Mouse (Mus musculus) hindbrain, embryonic 11.5 days (tissue): ENCODE results near the gene Tmem269. TPM values are rescaled to one million over a fixed set of nuclear protein-coding genes. Genes with fewer than 3 reads are reported as not detected.

Source experiments
- ATAC-seq: fragments of 200-750 bp; cut with Nextera tagmentation; 2 replicates; pipeline ENCODE4 v1.8.0; 2017; ENCODE audit warnings: mild to moderate bottlenecking, moderate TSS enrichment, moderate library complexity; ENCODE audit not compliant: low FRiP score
- DNase-seq: peaks from one replicate; pipeline ENCODE4 v3.0.0-alpha.2; 2015; ENCODE audit warnings: low spot score
- H3K27ac ChIP-seq: fragments of 300-500 bp; sonication (generic); 2 replicates; pipeline ENCODE4 v1.5.1; 2014; ENCODE audit warnings: mild to moderate bottlenecking, low read depth, low read length
- H3K27me3 ChIP-seq: fragments of 300-500 bp; sonication (generic); 2 replicates; pipeline ENCODE4 v1.6.1; 2014; ENCODE audit warnings: mild to moderate bottlenecking, low read length, moderate library complexity, mixed read lengths; ENCODE audit not compliant: control insufficient read depth, insufficient read depth
- H3K36me3 ChIP-seq: fragments of 300-500 bp; sonication (generic); 2 replicates; pipeline ENCODE4 v1.6.1; 2014; ENCODE audit warnings: mild to moderate bottlenecking, low read length, moderate library complexity, mixed read lengths; ENCODE audit not compliant: control insufficient read depth, insufficient read depth
- H3K4me1 ChIP-seq: fragments of 300-500 bp; sonication (generic); replicated peaks from 2 replicates; pipeline ENCODE4 v1.6.1; 2014; ENCODE audit warnings: low read length, mixed read lengths; ENCODE audit not compliant: control insufficient read depth, insufficient read depth
- H3K4me2 ChIP-seq: fragments of 300-500 bp; sonication (generic); replicated peaks from 2 replicates; pipeline ENCODE4 v1.6.1; 2014; ENCODE audit warnings: mild to moderate bottlenecking, low read depth, low read length
- H3K4me3 ChIP-seq: fragments of 300-500 bp; sonication (generic); 2 replicates; pipeline ENCODE4 v1.5.1; 2014; ENCODE audit warnings: low read depth, low read length
- H3K9ac ChIP-seq: fragments of 300-500 bp; sonication (generic); 2 replicates; pipeline ENCODE4 v1.6.1; 2014; ENCODE audit warnings: low read depth, low read length
- H3K9me3 ChIP-seq: fragments of 300-500 bp; sonication (generic); 2 replicates; pipeline ENCODE4 v1.6.1; 2016; ENCODE audit warnings: low read length; ENCODE audit not compliant: control insufficient read depth
- WGBS: fragments of 180-500 bp; shearing (Covaris S2); extraction: QIAGEN DNeasy Blood & Tissue Kit; methylation state at CpG from one replicate; pipeline ENCODE4 v1.1.7; 2014; 5-methylcytosine and 5-hydroxymethylcytosine counted together
- polyA plus RNA-seq: library from polyadenylated mRNA; unstranded; fragments of >200 nt; fragmentation: Nextera tagmentation; extraction: Ambion mirVana; gene quantifications from 2 replicates; pipeline ENCODE4 v1.2.1, GENCODE M21; 2014

Gene Tmem269
- polyA plus RNA-seq, 1 experiment from 2014 or later = not detected

DNA sequence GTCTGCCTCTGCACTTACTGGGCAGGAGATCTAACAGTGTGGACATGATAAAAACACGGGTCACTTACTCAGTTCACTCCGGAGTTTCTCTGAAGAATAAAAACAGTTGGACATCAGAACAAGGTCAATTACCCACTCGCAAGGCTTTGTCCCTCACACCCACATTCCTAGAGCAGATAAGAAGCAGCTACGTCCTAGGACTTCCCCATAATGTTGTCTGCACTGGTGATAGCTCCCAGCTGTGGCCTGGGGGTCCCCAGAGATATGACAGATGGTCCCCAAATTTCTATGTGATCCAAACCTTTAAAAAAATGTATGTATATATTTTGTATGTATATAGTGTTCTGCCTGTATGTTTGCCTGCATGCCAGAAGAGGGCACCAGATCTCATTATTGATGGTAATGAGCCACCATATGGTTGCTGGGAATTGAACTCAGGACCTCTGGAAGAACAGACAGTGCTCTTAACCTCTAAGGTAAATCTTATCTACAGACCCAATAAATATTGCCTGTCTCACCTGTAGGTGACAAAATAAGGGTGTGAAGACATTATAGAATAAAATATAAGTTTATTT is 37.8 kb downstream of the Tmem269 start:
- WGBS = 59% methylated on average over 4 of the region's 4 CpGs
- no peaks in the 10 kb centered on the region for H3K27me3 ChIP-seq
- no peaks in the 10 kb centered on the region for H3K4me1 ChIP-seq
- H3K9ac ChIP-seq = no peak overlapping the region
- no peaks in the 10 kb centered on the region for H3K9me3 ChIP-seq
- DNase-seq (no peak), ATAC-seq (no peak)
- H3K27ac ChIP-seq = no peak overlapping the region
- H3K4me2 ChIP-seq = no peak overlapping the region
- H3K4me3 ChIP-seq = no peak overlapping the region
- 0 out of 2 replicates have a peak, but pooled peaks cover 2% of the 10 kb centered on the region for H3K36me3 ChIP-seq

DNA sequence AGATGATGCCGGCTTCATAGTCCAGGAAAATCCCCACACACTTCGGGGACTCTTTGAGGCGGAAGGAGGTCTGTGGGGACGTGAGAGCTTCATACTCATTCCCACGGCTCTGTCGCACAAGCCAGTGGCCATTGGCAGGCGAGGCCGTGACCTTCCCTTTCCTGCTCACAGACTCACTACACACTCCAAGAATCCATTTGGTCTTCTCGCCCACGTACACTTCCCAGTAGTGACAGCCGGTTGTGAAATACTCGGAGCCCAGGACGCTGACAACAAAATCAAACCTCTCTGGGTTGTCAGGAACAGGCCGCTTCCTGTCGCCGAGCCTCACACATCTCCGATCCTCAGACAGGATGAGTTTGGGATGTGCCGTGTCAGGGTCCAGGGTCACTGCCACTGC is 39.7 kb downstream of the Tmem269 start:
- Histone ChIP-seq H3K4me2 (no peak overlapping the region), H3K4me3 (no peak overlapping the region), H3K9ac (no peak overlapping the region), H3K4me1 (no peaks in the 10 kb centered on the region), H3K9me3 (no peaks in the 10 kb centered on the region), H3K36me3 (0 out of 2 replicates have a peak, but pooled peaks cover 2% of the 10 kb centered on the region), H3K27ac (no peak overlapping the region), H3K27me3 (no peaks in the 10 kb centered on the region)
- DNase-seq (no peak), ATAC-seq (no peak)
- WGBS = 74% methylated on average over 18 of the region's 18 CpGs

DNA sequence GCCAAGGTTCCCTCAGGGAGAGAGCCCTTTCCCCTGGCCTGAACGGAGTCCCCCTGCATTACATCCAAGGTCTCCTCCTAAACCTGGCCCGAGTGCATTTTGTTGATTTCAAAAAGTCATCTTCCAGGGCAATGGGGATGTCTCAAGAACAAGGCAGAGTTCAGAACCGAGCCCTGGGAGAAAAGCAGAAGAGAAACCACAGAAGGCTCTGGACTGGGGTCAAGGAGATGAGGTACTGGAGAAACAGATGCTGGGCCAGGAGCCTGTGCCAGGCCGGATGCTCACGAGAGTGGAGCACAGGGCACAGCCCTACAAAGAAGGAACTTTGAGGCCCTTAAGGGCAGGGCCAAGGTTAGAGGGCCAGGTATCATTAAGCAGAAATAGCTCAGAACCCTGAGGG is 40.3 kb downstream of the Tmem269 start:
- Histone ChIP-seq H3K4me2 (no peak overlapping the region), H3K36me3 (0 out of 2 replicates have a peak, but pooled peaks cover 1% of the 10 kb centered on the region), H3K9ac (no peak overlapping the region), H3K4me1 (no peaks in the 10 kb centered on the region; the same call in 1 of the 2 replicates), H3K27ac (no peak overlapping the region), H3K27me3 (no peaks in the 10 kb centered on the region), H3K9me3 (no peaks in the 10 kb centered on the region), H3K4me3 (no peak overlapping the region)
- ATAC-seq = no peak
- 75% methylated on average over 5 of the region's 5 CpGs for WGBS
- no peak for DNase-seq

DNA sequence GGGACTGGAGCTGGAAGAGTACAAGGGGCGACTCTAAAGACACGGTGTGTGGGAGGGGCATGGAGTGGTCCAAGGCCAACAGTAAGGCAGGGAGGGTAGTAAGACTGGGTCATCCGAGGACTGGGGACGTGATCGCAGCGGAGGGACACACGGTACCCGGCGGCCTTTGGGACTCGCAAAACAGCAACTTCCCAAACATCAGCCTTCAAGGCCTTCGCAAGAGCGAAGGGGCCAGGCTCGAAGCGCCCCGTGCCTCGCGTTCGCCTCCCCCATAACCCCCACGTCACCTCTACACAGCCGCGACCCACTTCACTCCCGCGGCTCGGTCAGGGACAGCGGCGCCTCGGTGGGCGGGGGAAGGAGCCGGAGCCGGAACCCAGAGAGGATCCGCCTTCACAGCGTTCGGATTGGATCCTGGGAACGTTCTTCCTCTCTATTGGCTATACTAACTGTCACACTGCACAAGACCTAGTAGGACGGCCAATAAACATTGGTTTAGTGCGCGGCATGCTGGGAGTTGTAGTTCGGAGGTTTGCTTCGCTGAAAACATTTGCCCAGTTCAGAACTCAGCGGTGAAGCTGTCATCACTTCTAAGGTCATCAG is 44.1 kb downstream of the Tmem269 start, which contains the start of gene Zfp691:
Gene Zfp691, minus strand, starts transcription at position 345 of the 603 bp plus-strand sequence.
- Histone ChIP-seq H3K9me3 (no peaks in the 10 kb centered on the region), H3K9ac (peak within 1 kb of the TSS; percentile 83), H3K27me3 (no peaks in the 10 kb centered on the region), H3K36me3 (peaks cover 6% of the 10 kb centered on the region; the same call in 1 of the 2 replicates), H3K4me3 (peak within 1 kb of the TSS; percentile 63), H3K4me2 (peak within 1 kb of the TSS; percentile 60), H3K4me1 (no peaks in the 10 kb centered on the region; the same call in 1 of the 2 replicates), H3K27ac (peak within 1 kb of the TSS; percentile 1; the same call in 1 of the 2 replicates)
- DNase-seq (peak; percentile 94), ATAC-seq (peak; percentile 100)
- WGBS = under 1% methylated on average over 40 of the region's 40 CpGs

DNA sequence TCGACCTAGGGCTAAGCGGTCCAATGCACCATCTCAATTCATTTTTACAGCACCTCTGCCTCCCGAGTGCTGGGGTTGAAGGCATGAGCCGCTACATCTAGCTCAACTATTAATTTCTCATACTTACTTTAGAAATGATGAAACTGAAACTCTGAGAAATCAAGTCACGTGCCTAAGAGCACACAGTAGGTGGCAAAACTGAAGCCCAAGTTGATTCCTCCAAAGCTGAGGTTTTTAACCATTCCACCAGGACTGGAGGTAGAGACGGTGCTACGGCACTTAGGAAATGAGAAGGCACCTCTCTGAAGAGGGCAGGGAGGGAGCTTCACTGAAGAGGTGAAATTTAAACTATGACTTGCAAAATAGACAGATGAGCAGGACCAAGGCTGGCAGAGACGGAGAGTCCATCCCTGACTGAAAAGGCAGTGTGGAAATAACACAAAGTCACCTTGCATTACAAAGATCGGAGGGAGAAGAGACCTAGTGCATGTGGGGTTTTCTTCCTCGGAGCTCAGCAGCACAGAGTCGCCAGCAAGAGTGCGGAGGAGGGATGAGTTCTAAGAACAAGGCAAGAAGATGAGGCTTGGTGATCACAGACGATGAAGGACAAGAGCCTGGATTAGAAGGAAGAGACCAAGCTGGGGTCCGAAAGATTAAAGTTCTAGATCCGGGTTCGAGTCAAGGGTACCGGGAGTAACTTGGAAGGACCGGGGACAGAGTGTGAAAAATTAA is 44.9 kb downstream of the Tmem269 start:
- Histone ChIP-seq H3K27me3 (no peaks in the 10 kb centered on the region), H3K9ac (peak overlapping the region; percentile 83), H3K4me1 (no peaks in the 10 kb centered on the region; the same call in 1 of the 2 replicates), H3K4me2 (peak overlapping the region; percentile 60), H3K9me3 (no peaks in the 10 kb centered on the region), H3K36me3 (peaks cover 6% of the 10 kb centered on the region; the same call in 1 of the 2 replicates), H3K4me3 (peak overlapping the region; percentile 63), H3K27ac (no peak overlapping the region)
- ATAC-seq (no peak), DNase-seq (no peak)
- 45% methylated on average over 18 of the region's 18 CpGs for WGBS

DNA sequence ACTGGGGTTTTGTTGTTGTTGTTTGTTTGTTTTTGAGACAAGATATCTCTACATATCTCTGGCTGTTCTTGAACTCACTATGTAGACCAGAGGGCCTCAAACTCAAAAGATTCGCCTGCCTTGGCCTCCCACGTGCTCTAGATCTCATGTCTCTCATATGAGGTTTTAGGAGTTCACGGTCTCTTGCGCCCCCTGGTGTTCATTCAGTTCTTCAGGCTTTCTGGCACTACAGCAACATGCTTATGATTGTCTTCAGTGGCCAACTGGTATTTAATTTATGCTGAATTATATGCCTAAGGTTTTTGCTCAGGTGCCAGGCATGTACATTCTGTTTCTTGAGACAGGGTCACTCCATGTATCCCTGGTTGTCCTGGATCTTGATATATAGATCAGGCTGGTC is 50.4 kb downstream of the Tmem269 start:
- no peaks in the 10 kb centered on the region for H3K4me1 ChIP-seq
- H3K4me2 ChIP-seq = no peak overlapping the region
- DNase-seq = peak; percentile 90
- H3K4me3 ChIP-seq = no peak overlapping the region
- no peak overlapping the region for H3K27ac ChIP-seq
- no peaks in the 10 kb centered on the region for H3K27me3 ChIP-seq
- peaks cover 6% of the 10 kb centered on the region; the same call in 1 of the 2 replicates for H3K36me3 ChIP-seq
- H3K9ac ChIP-seq = no peak overlapping the region
- no peaks in the 10 kb centered on the region for H3K9me3 ChIP-seq
- peak; percentile 54; the same call in 1 of the 2 replicates for ATAC-seq
- 7% methylated on average over 4 of the region's 4 CpGs for WGBS

DNA sequence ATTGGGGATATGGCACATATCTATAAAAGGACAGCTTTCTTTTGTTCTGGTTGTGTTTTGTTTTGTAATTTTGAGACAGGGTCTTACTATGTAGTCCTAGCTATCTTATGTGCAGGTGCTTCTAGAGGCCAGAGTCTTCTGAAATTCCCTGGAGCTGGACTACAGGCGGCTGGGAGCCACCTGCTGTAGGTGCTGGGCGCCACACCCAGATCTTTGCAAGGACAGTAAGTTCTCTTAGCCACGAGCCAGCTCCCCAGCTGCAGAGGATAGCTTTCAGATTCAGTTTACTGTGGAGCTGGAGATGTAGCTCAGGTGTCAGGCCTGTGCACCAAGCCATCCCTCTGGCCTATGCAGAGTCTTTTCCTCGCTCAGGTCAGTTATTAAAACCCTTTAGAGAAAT is 50.9 kb downstream of the Tmem269 start:
- WGBS = 91% methylated on average over 4 of the region's 4 CpGs
- peaks cover 6% of the 10 kb centered on the region; the same call in 1 of the 2 replicates for H3K36me3 ChIP-seq
- no peak for DNase-seq

DNA sequence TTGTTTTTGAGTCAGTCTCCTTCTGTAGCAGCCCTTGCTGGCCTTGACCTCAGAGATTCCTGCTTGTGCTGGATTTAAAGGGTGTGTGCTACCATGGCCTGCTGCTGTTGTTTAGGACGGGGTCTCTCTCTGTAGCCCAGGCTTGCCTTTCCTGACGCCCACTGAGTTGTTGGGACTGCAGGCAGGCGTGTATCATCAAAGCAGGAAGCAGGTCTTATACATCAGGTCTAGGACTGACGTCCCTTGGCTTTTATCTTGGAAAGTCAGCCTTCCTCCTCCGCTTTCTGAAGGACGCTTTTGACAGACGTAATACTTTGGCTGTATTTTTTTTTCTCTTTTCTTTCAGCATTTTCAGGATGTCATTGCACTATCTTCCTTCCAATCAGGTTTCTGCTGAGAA is 52.1 kb downstream of the Tmem269 start:
- no peak overlapping the region for H3K4me3 ChIP-seq
- no peak overlapping the region for H3K9ac ChIP-seq
- no peaks in the 10 kb centered on the region for H3K4me1 ChIP-seq
- 81% methylated on average over 7 of the region's 7 CpGs for WGBS
- no peak overlapping the region for H3K4me2 ChIP-seq
- ATAC-seq (no peak), DNase-seq (no peak)
- H3K36me3 ChIP-seq = peaks cover 5% of the 10 kb centered on the region; the same call in 1 of the 2 replicates
- H3K27me3 ChIP-seq = no peaks in the 10 kb centered on the region
- no peak overlapping the region for H3K27ac ChIP-seq
- no peaks in the 10 kb centered on the region for H3K9me3 ChIP-seq

More for the DNA sequence above, 50.9 kb downstream of the Tmem269 start:
- no peaks in the 10 kb centered on the region for H3K27me3 ChIP-seq
- no peak overlapping the region for H3K4me3 ChIP-seq
- no peak overlapping the region for H3K9ac ChIP-seq
- no peak overlapping the region for H3K4me2 ChIP-seq
- ATAC-seq = no peak
- H3K9me3 ChIP-seq = no peaks in the 10 kb centered on the region
- H3K4me1 ChIP-seq = no peaks in the 10 kb centered on the region
- H3K27ac ChIP-seq = no peak overlapping the region
